Mouse (Mus musculus): ENCODE measurements at regions not wholly inside any gene's neighbourhood (a gene's known extent, or its start where the extent isn't known, plus 50 kb on each side); places are given as distances from the start of the nearest gene placed in this dataset.

GRCm38 (mm10) chr6:89059431-89059975 lies 157.5 kb downstream of the Tpra1 start:
- no peak overlapping the region for H3K27ac ChIP-seq (ENCODE audit: control insufficient read depth, insufficient read depth, low read depth, low read length)

GRCm38 (mm10) chr6:89064977-89065580 lies 163.0 kb downstream of the Tpra1 start:
- Histone ChIP-seq H3K36me3 (ENCODE audit: control insufficient read depth, insufficient read depth, low read length) (no peaks in the 10 kb centered on the region), H3K27ac (ENCODE audit: control insufficient read depth, insufficient read depth, low read depth, low read length) (no peak overlapping the region), H3K4me3 (ENCODE audit: control insufficient read depth, low read depth, low read length) (no peak overlapping the region), H3K27me3 (ENCODE audit: control insufficient read depth, insufficient read depth, low read length) (no peaks in the 10 kb centered on the region), H3K4me1 (ENCODE audit: control insufficient read depth, insufficient read depth, low read length) (no peaks in the 10 kb centered on the region)
- TF ChIP-seq POLR2A (IDR thresholded peaks at IDR 0.05; ENCODE audit: control insufficient read depth, low read depth, low read length) = no peak

More at GRCm38 (mm10) chr6:89059431-89059975, 157.5 kb downstream of the Tpra1 start:
- no peaks in the 10 kb centered on the region for H3K27me3 ChIP-seq (ENCODE audit: control insufficient read depth, insufficient read depth, low read length)
- H3K36me3 ChIP-seq (ENCODE audit: control insufficient read depth, insufficient read depth, low read length) = no peaks in the 10 kb centered on the region
- TF ChIP-seq POLR2A (IDR thresholded peaks at IDR 0.05; ENCODE audit: control insufficient read depth, low read depth, low read length) (no peak), CTCF (IDR thresholded peaks at IDR 0.05; ENCODE audit: control insufficient read depth, insufficient read depth, insufficient replicate concordance, low read depth, low read length) (no peak)
- H3K4me3 ChIP-seq (ENCODE audit: control insufficient read depth, low read depth, low read length) = no peak overlapping the region
- H3K4me1 ChIP-seq (ENCODE audit: control insufficient read depth, insufficient read depth, low read length) = no peaks in the 10 kb centered on the region

GRCm38 (mm10) chr6:89066588-89066987 lies 164.5 kb downstream of the Tpra1 start:
- Histone ChIP-seq H3K36me3 (ENCODE audit: control insufficient read depth, insufficient read depth, low read length) (no peaks in the 10 kb centered on the region), H3K4me1 (ENCODE audit: control insufficient read depth, insufficient read depth, low read length) (no peaks in the 10 kb centered on the region), H3K27me3 (ENCODE audit: control insufficient read depth, insufficient read depth, low read length) (no peaks in the 10 kb centered on the region), H3K27ac (ENCODE audit: control insufficient read depth, insufficient read depth, low read depth, low read length) (no peak overlapping the region), H3K4me3 (ENCODE audit: control insufficient read depth, low read depth, low read length) (no peak overlapping the region)
- TF ChIP-seq CTCF (IDR thresholded peaks at IDR 0.05; ENCODE audit: control insufficient read depth, insufficient read depth, insufficient replicate concordance, low read depth, low read length) (no peak), POLR2A (IDR thresholded peaks at IDR 0.05; ENCODE audit: control insufficient read depth, low read depth, low read length) (no peak)

- no peaks in the 10 kb centered on the region for H3K36me3 ChIP-seq (ENCODE audit: control insufficient read depth, insufficient read depth, low read length)
- no peak overlapping the region for H3K27ac ChIP-seq (ENCODE audit: control insufficient read depth, insufficient read depth, low read depth, low read length)
- no peak overlapping the region for H3K4me3 ChIP-seq (ENCODE audit: control insufficient read depth, low read depth, low read length)
- no peaks in the 10 kb centered on the region for H3K4me1 ChIP-seq (ENCODE audit: control insufficient read depth, insufficient read depth, low read length)
- no peaks in the 10 kb centered on the region for H3K27me3 ChIP-seq (ENCODE audit: control insufficient read depth, insufficient read depth, low read length)
- TF ChIP-seq CTCF (IDR thresholded peaks at IDR 0.05; ENCODE audit: control insufficient read depth, insufficient read depth, insufficient replicate concordance, low read depth, low read length) = no peak
- no peak for TF ChIP-seq POLR2A (IDR thresholded peaks at IDR 0.05; ENCODE audit: control insufficient read depth, low read depth, low read length)
Measured at GRCm38 (mm10) chr6:89068286-89068685, 166.2 kb downstream of the Tpra1 start.

GRCm38 (mm10) chr6:89069108-89069507 lies 167.1 kb downstream of the Tpra1 start:
- Histone ChIP-seq H3K36me3 (ENCODE audit: control insufficient read depth, insufficient read depth, low read length) (no peaks in the 10 kb centered on the region), H3K27ac (ENCODE audit: control insufficient read depth, insufficient read depth, low read depth, low read length) (no peak overlapping the region), H3K4me1 (ENCODE audit: control insufficient read depth, insufficient read depth, low read length) (no peaks in the 10 kb centered on the region), H3K4me3 (ENCODE audit: control insufficient read depth, low read depth, low read length) (no peak overlapping the region), H3K27me3 (ENCODE audit: control insufficient read depth, insufficient read depth, low read length) (no peaks in the 10 kb centered on the region)
- TF ChIP-seq POLR2A (IDR thresholded peaks at IDR 0.05; ENCODE audit: control insufficient read depth, low read depth, low read length) (no peak), CTCF (IDR thresholded peaks at IDR 0.05; ENCODE audit: control insufficient read depth, insufficient read depth, insufficient replicate concordance, low read depth, low read length) (no peak)

GRCm38 (mm10) chr6:89070011-89070410 lies 168.0 kb downstream of the Tpra1 start:
- TF ChIP-seq CTCF (IDR thresholded peaks at IDR 0.05; ENCODE audit: control insufficient read depth, insufficient read depth, insufficient replicate concordance, low read depth, low read length) (no peak), POLR2A (IDR thresholded peaks at IDR 0.05; ENCODE audit: control insufficient read depth, low read depth, low read length) (no peak)
- no peak overlapping the region for H3K27ac ChIP-seq (ENCODE audit: control insufficient read depth, insufficient read depth, low read depth, low read length)
- H3K36me3 ChIP-seq (ENCODE audit: control insufficient read depth, insufficient read depth, low read length) = no peaks in the 10 kb centered on the region
- no peaks in the 10 kb centered on the region for H3K4me1 ChIP-seq (ENCODE audit: control insufficient read depth, insufficient read depth, low read length)
- H3K4me3 ChIP-seq (ENCODE audit: control insufficient read depth, low read depth, low read length) = no peak overlapping the region
- H3K27me3 ChIP-seq (ENCODE audit: control insufficient read depth, insufficient read depth, low read length) = no peaks in the 10 kb centered on the region

- Histone ChIP-seq H3K4me3 (ENCODE audit: control insufficient read depth, low read depth, low read length) (no peak overlapping the region), H3K27ac (ENCODE audit: control insufficient read depth, insufficient read depth, low read depth, low read length) (no peak overlapping the region), H3K27me3 (ENCODE audit: control insufficient read depth, insufficient read depth, low read length) (no peaks in the 10 kb centered on the region), H3K36me3 (ENCODE audit: control insufficient read depth, insufficient read depth, low read length) (no peaks in the 10 kb centered on the region), H3K4me1 (ENCODE audit: control insufficient read depth, insufficient read depth, low read length) (no peaks in the 10 kb centered on the region)
- TF ChIP-seq POLR2A (IDR thresholded peaks at IDR 0.05; ENCODE audit: control insufficient read depth, low read depth, low read length) = no peak
- no peak for TF ChIP-seq CTCF (IDR thresholded peaks at IDR 0.05; ENCODE audit: control insufficient read depth, insufficient read depth, insufficient replicate concordance, low read depth, low read length)
Measured at GRCm38 (mm10) chr6:89071766-89072165, 169.7 kb downstream of the Tpra1 start.

All from testis, adult 2 months (tissue).